Mouse (Mus musculus) C2C12 (cell line): Measurements from ENCODE around the gene Slc4a8. TPM values are rescaled to one million over a fixed set of nuclear protein-coding genes. Genes with fewer than 3 reads are reported as not detected.

Experiments
- H3K27me3 ChIP-seq: one replicate; pipeline ENCODE4 v1.6.1; 2011; ENCODE audit not compliant: control insufficient read depth, insufficient read depth, insufficient read length
- H3K36me3 ChIP-seq: one replicate; pipeline ENCODE4 v1.6.1; 2011; ENCODE audit not compliant: control insufficient read depth, insufficient read depth
- H3K4me3 ChIP-seq: one replicate; pipeline ENCODE4 v1.5.1; 2011; ENCODE audit warnings: mild to moderate bottlenecking, control low read depth; ENCODE audit not compliant: poor library complexity, insufficient read depth, severe bottlenecking
- H3K79me2 ChIP-seq: one replicate; pipeline ENCODE4 v1.6.1; 2011; ENCODE audit not compliant: control insufficient read depth, insufficient read depth
- H3K79me3 ChIP-seq: one replicate; pipeline ENCODE4 v1.6.1; 2011; ENCODE audit warnings: low read depth, control low read depth
- H3ac ChIP-seq: one replicate; pipeline ENCODE3; 2011; ENCODE audit warnings: low read depth; ENCODE audit not compliant: control insufficient read depth, insufficient read length
- CEBPB ChIP-seq: IDR thresholded peaks from one replicate; pipeline ENCODE4 v1.6.1; 2011; ENCODE audit warnings: low read depth, mild to moderate bottlenecking, control low read depth, moderate library complexity
- CTCF ChIP-seq: IDR thresholded peaks from one replicate; pipeline ENCODE4 v1.5.1; 2011; ENCODE audit not compliant: control insufficient read depth, insufficient read depth, insufficient read length
- FOSL1 ChIP-seq: IDR thresholded peaks from one replicate; pipeline ENCODE4 v1.8.0; 2011; ENCODE audit warnings: mild to moderate bottlenecking, low read length; ENCODE audit not compliant: poor library complexity, insufficient read depth, severe bottlenecking
- MAX ChIP-seq: IDR thresholded peaks from one replicate; pipeline ENCODE4 v1.6.1; 2011; ENCODE audit warnings: mild to moderate bottlenecking, control low read depth
- MYOD1 ChIP-seq: IDR thresholded peaks from one replicate; pipeline ENCODE4 v1.6.1; 2011; ENCODE audit warnings: low read depth; ENCODE audit not compliant: control insufficient read depth, insufficient read length
- MYOG ChIP-seq: IDR thresholded peaks from one replicate; pipeline ENCODE4 v1.6.1; 2011; ENCODE audit not compliant: control insufficient read depth, insufficient read length; ENCODE audit errors: extremely low read depth
- USF1 ChIP-seq: IDR thresholded peaks from one replicate; pipeline ENCODE4 v1.6.1; 2011; ENCODE audit warnings: low read depth, mild to moderate bottlenecking, control low read depth, moderate library complexity
- long read RNA-seq, 2 experiments: library from polyadenylated mRNA; unstranded; transcript quantifications; one replicate each; pipeline ENCODE4 v2.0.0; 2019 to 2020
- polyA plus RNA-seq: library from polyadenylated mRNA; unstranded; fragments of >200 nt; fragmentation: generic; extraction: Trizol; gene quantifications from one replicate; pipeline ENCODE4 v1.2.1, GENCODE M21; 2012; ENCODE audit warnings: missing spikeins

The Slc4a8 gene
- 11.9 TPM for polyA plus RNA-seq
- long read RNA-seq, experiment 1, full-length matches to known transcripts = 5 of 13 reads
- long read RNA-seq, experiment 1, partial matches to known transcripts = 5 of 13 reads
- long read RNA-seq, experiment 1, other reads (novel, unspliced or antisense) = 3 of 13 reads
- long read RNA-seq, experiment 2, full-length matches to known transcripts = 48 of 74 reads
- long read RNA-seq, experiment 2, partial matches to known transcripts = 10 of 74 reads
- long read RNA-seq, experiment 2, other reads (novel, unspliced or antisense) = 16 of 74 reads

DNA sequence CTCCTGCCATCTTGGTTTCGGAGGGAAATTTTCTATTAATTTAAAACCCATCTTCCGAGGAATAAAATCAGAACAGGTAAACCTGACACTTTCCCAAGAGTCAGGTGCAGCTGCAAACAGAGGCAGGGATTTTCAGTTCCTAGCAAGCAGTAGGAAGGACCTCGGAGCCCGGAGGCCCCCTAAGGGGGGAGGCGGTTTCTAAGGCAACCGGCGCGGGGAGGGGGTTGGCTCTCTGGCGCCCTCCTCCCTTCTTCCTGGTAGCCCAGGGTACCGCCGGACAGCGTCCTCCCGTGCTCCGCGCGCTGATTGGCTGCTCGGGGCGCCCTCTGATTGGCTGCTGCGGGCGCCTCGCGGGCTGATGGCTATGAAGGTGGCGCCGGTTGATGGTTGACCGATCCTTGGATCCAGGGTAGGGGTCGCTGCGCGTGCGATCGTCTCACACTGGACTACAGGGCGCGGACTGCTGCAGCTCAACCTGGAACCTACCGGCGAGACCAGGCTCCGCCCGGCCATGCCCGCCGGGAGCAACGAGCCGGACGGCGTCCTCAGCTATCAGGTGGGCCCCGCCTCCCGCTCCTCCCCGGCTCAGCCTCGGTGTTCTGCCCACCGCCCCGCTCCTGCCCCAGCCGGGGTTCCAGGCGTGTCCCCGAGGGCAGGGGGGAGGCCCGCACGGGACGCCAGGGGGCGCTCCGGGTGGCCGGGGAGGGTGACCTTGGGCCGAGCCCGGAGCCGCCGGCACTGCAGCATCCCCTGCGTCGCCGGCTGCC lies at the start of gene Slc4a8:
Gene Slc4a8, plus strand, starts transcription at position 329 of the 767 bp plus-strand sequence.
- Histone ChIP-seq H3K27me3 (no peaks in the 10 kb centered on the region), H3K79me2 (peaks cover 19% of the 10 kb centered on the region), H3ac (peak within 1 kb of the TSS; percentile 76), H3K36me3 (peaks cover 8% of the 10 kb centered on the region), H3K4me3 (peak within 1 kb of the TSS; percentile 44), H3K79me3 (peaks cover 2% of the 10 kb centered on the region)
- TF ChIP-seq FOSL1 = no peak
- TF ChIP-seq CTCF = peak; percentile 98
- TF ChIP-seq MAX = no peak
- no peak for TF ChIP-seq CEBPB

DNA sequence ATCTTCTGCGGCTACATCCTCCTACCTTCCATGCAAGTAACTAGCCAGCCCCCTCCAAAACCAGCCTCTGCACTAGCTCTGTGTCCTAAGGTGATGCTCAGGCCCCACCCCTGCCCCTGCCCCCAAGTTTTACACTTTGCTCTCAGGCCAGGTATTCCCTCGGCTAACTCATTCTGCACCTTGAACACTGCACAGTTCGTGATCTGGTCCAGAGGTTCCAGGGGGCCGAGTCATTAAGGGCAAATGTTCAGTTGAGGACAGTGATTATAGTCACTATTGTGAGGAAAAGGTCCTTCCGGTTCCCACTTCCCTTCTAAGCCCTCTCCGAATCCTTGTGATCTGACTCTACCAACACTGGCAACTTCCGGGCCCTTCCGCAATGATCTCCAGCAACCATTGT lies 47.1 kb upstream of the Slc4a8 start:
- H3ac ChIP-seq = no peak overlapping the region
- no peaks in the 10 kb centered on the region for H3K79me3 ChIP-seq
- no peaks in the 10 kb centered on the region for H3K27me3 ChIP-seq
- no peaks in the 10 kb centered on the region for H3K36me3 ChIP-seq
- no peaks in the 10 kb centered on the region for H3K79me2 ChIP-seq
- H3K4me3 ChIP-seq = no peak overlapping the region
- no peak for TF ChIP-seq MAX
- TF ChIP-seq CTCF = no peak
- no peak for TF ChIP-seq MYOD1
- TF ChIP-seq FOSL1 = no peak
- no peak for TF ChIP-seq USF1
- TF ChIP-seq CEBPB = no peak

DNA sequence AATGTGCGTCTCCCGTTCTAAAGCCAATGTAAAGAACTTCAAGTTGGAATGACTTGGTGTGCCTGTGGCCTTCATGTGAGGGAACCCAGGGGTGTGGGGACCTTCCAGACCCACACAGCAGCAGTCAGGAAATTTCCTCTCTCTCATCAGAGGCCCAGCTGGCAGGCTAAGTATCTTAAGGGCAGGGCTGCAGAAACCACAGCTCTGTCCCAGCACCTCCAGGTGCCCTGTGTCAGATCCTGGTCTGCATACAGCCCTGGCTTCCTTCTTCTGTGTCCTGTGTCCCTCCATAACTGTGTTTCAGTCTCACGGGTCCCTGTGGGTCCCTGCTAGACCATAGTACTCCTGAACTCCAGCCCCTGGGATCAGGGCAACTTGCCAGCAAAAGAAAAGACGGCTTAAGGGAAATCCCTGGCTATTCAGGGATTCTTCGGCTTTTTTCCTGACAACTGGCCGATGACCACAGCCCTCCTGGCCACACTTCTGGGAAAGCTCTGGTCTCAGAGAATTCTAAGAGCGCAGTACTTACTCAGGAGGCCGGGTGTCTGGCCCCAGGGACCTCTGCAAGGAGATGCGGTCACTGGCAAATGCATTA lies 46.1 kb upstream of the Slc4a8 start:
- H3K4me3 ChIP-seq = no peak overlapping the region
- H3K79me2 ChIP-seq = no peaks in the 10 kb centered on the region
- no peak overlapping the region for H3ac ChIP-seq
- H3K79me3 ChIP-seq = no peaks in the 10 kb centered on the region
- TF ChIP-seq CEBPB (no peak), MYOD1 (no peak), USF1 (no peak), FOSL1 (no peak), CTCF (no peak), MAX (no peak), MYOG (no peak)
- H3K27me3 ChIP-seq = no peaks in the 10 kb centered on the region
- no peaks in the 10 kb centered on the region for H3K36me3 ChIP-seq

DNA sequence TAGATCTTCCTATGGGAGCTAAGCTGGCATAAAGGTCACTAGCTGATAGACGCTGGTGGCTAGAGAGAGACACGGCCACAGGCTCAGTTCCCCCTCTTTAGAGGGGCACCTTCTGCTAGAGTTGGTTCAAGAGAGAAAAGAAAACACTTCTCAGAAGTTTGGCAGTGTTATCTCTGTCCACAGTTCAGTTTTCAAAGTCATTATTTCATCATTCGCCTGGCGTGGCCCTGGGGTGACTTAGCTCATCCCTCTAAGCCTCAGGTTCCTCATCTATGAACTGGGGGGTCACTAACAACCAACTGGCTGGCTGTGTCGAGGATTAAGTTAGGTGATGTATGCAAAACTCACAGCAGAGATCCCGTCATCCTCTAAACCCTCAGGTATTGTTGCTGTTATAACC lies 43.6 kb upstream of the Slc4a8 start:
- Histone ChIP-seq H3K79me3 (no peaks in the 10 kb centered on the region), H3K79me2 (no peaks in the 10 kb centered on the region), H3K27me3 (no peaks in the 10 kb centered on the region), H3K36me3 (no peaks in the 10 kb centered on the region), H3K4me3 (no peak overlapping the region), H3ac (no peak overlapping the region)
- no peak for TF ChIP-seq CEBPB
- no peak for TF ChIP-seq MYOG
- no peak for TF ChIP-seq CTCF
- no peak for TF ChIP-seq MYOD1
- TF ChIP-seq FOSL1 = no peak
- no peak for TF ChIP-seq USF1
- TF ChIP-seq MAX = no peak

DNA sequence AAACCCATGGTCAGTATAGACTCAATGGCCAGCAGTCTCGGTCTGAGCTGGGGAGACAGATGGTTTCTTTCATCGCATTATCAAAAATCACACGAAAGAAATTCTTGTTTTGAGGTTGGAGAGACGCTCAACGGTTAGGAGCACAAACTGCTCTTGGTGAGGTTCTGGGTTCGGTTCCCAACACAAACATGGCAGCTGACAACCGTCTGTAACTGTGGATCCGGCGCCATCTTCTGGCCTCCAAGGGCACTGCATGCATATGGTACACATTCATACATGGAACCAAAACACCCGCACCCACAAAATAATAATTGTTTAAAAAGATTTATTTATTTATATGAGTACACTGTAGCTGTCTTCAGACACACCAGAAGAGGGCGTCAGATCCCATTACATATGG lies 43.0 kb upstream of the Slc4a8 start:
- no peak for TF ChIP-seq MYOD1
- TF ChIP-seq CEBPB = no peak
- no peak for TF ChIP-seq MAX
- no peak for TF ChIP-seq MYOG
- peak; percentile 27 for TF ChIP-seq CTCF
- TF ChIP-seq USF1 = no peak
- no peaks in the 10 kb centered on the region for H3K79me2 ChIP-seq
- H3K4me3 ChIP-seq = no peak overlapping the region
- H3K36me3 ChIP-seq = no peaks in the 10 kb centered on the region
- no peak overlapping the region for H3ac ChIP-seq
- H3K27me3 ChIP-seq = no peaks in the 10 kb centered on the region
- H3K79me3 ChIP-seq = no peaks in the 10 kb centered on the region
